Mouse (Mus musculus): ENCODE results near the gene Foxe3. TPM values are rescaled to one million over a fixed set of nuclear protein-coding genes. Genes with fewer than 3 reads are reported as not detected.

Gene Foxe3
- polyA plus RNA-seq, 1 experiment from 2014 or later: not detected

GRCm38 (mm10) chr4:114899885-114900284 lies 25.9 kb downstream of the Foxe3 start:
- 32% methylated on average over 3 of the region's 3 CpGs for WGBS
- no peak overlapping the region for H3K4me2 ChIP-seq (replicated peaks; ENCODE audit: low read depth, low read length)
- H3K9me3 ChIP-seq (ENCODE audit: low read length): no peaks in the 10 kb centered on the region
- H3K4me3 ChIP-seq (ENCODE audit: low read length): no peak overlapping the region
- no peaks in the 10 kb centered on the region for H3K36me3 ChIP-seq (ENCODE audit: insufficient read depth, low read length)
- no peak overlapping the region for H3K9ac ChIP-seq (replicated peaks; ENCODE audit: low read length)
- no peak for ATAC-seq (ENCODE audit: low FRiP score, low TSS enrichment)
- peaks cover 53% of the 10 kb centered on the region for H3K27me3 ChIP-seq (ENCODE audit: insufficient read depth, low read length)
- H3K27ac ChIP-seq (ENCODE audit: low read length): no peak overlapping the region
- 0 out of 2 replicates have a peak, but pooled peaks cover 13% of the 10 kb centered on the region for H3K4me1 ChIP-seq (ENCODE audit: insufficient read depth, low read length)

- H3K9ac ChIP-seq (replicated peaks; ENCODE audit: low read length): no peak overlapping the region
- H3K9me3 ChIP-seq (ENCODE audit: low read length): no peaks in the 10 kb centered on the region
- ATAC-seq (ENCODE audit: low FRiP score, low TSS enrichment): no peak
- no peak overlapping the region for H3K4me3 ChIP-seq (ENCODE audit: low read length)
- no peak overlapping the region for H3K4me2 ChIP-seq (replicated peaks; ENCODE audit: low read depth, low read length)
- peaks cover 36% of the 10 kb centered on the region for H3K27me3 ChIP-seq (ENCODE audit: insufficient read depth, low read length)
- 10% methylated on average over 4 of the region's 4 CpGs for WGBS
- H3K4me1 ChIP-seq (ENCODE audit: insufficient read depth, low read length): 0 out of 2 replicates have a peak, but pooled peaks cover 10% of the 10 kb centered on the region
- H3K36me3 ChIP-seq (ENCODE audit: insufficient read depth, low read length): no peaks in the 10 kb centered on the region
- no peak overlapping the region for H3K27ac ChIP-seq (ENCODE audit: low read length)
Measured at GRCm38 (mm10) chr4:114897853-114898252, 28.0 kb downstream of the Foxe3 start.

- 88% methylated on average over 1 of the region's 1 CpGs for WGBS
Measured at GRCm38 (mm10) chr4:114882232-114882631, 43.6 kb downstream of the Foxe3 start.

GRCm38 (mm10) chr4:114876441-114876972 lies 49.3 kb downstream of the Foxe3 start:
- Histone ChIP-seq H3K9ac (replicated peaks; ENCODE audit: low read length) (no peak overlapping the region), H3K9me3 (ENCODE audit: low read length) (no peaks in the 10 kb centered on the region), H3K36me3 (ENCODE audit: insufficient read depth, low read length) (no peaks in the 10 kb centered on the region), H3K4me2 (replicated peaks; ENCODE audit: low read depth, low read length) (no peak overlapping the region), H3K27ac (ENCODE audit: low read length) (no peak overlapping the region), H3K27me3 (ENCODE audit: insufficient read depth, low read length) (no peaks in the 10 kb centered on the region), H3K4me3 (ENCODE audit: low read length) (no peak overlapping the region), H3K4me1 (ENCODE audit: insufficient read depth, low read length) (no peaks in the 10 kb centered on the region)
- peak; percentile 51; the same call in 1 of the 2 replicates for ATAC-seq (ENCODE audit: low FRiP score, low TSS enrichment)
- 36% methylated on average over 8 of the region's 8 CpGs for WGBS

More at GRCm38 (mm10) chr4:114882232-114882631, 43.6 kb downstream of the Foxe3 start:
- Histone ChIP-seq H3K9ac (replicated peaks; ENCODE audit: low read length) (no peak overlapping the region), H3K27ac (ENCODE audit: low read length) (no peak overlapping the region), H3K4me2 (replicated peaks; ENCODE audit: low read depth, low read length) (no peak overlapping the region), H3K4me1 (ENCODE audit: insufficient read depth, low read length) (peaks cover 2% of the 10 kb centered on the region; the same call in 1 of the 2 replicates), H3K27me3 (ENCODE audit: insufficient read depth, low read length) (no peaks in the 10 kb centered on the region), H3K9me3 (ENCODE audit: low read length) (no peaks in the 10 kb centered on the region), H3K36me3 (ENCODE audit: insufficient read depth, low read length) (no peaks in the 10 kb centered on the region), H3K4me3 (ENCODE audit: low read length) (no peak overlapping the region)
- ATAC-seq (ENCODE audit: low FRiP score, low TSS enrichment): no peak

Other genes with a start within 250 kb of the Foxe3 start
- gene Gm12830, start 104.3 kb downstream of the Foxe3 start, polyA plus RNA-seq (2015; fragmentation: Nextera tagmentation; extraction: Ambion mirVana): 0.06 and 0.13 TPM in 2 replicates
- gene Foxd2, start 17.1 kb downstream of the Foxe3 start, polyA plus RNA-seq (2015; fragmentation: Nextera tagmentation; extraction: Ambion mirVana): 1.8 and 2.5 TPM in 2 replicates
- 72.5 and 89.1 TPM in 2 replicates for gene Cmpk1, start 61.2 kb upstream of the Foxe3 start, polyA plus RNA-seq (2015; fragmentation: Nextera tagmentation; extraction: Ambion mirVana)
- gene Stil, start 74.1 kb upstream of the Foxe3 start, polyA plus RNA-seq (2015; fragmentation: Nextera tagmentation; extraction: Ambion mirVana): 12.0 and 12.9 TPM in 2 replicates
- gene Tal1, start 130.4 kb upstream of the Foxe3 start, polyA plus RNA-seq (2015; fragmentation: Nextera tagmentation; extraction: Ambion mirVana): 1.2 and 1.3 TPM in 2 replicates
- gene Pdzk1ip1, start 162.7 kb upstream of the Foxe3 start, polyA plus RNA-seq (2015; fragmentation: Nextera tagmentation; extraction: Ambion mirVana): 292 and 326 TPM in 2 replicates
- 0.41 and 1.0 TPM in 2 replicates for gene Cyp4x1, start 208.3 kb upstream of the Foxe3 start, polyA plus RNA-seq (2015; fragmentation: Nextera tagmentation; extraction: Ambion mirVana)